Mouse (Mus musculus): ENCODE data around the gene Olfr601.
"Not testable (repeated sequence)": the region's sequence is repeated elsewhere in the genome, so short reads cannot be mapped to it uniquely, and the experiment has no call there.

Gene Olfr601

GRCm38 (mm10) chr7:103362555-103362954 lies at the start of gene Olfr601:
Olfr601 (minus strand) TSS chr7:103362655.
- in situ Hi-C loops (cut with MboI, MseI): no loop called here

- in situ Hi-C loops (cut with MboI, MseI): not testable (repeated sequence)
Observed at GRCm38 (mm10) chr7:103406521-103407055, 44.1 kb upstream of the Olfr601 start.

GRCm38 (mm10) chr7:103398981-103399380 lies 36.5 kb upstream of the Olfr601 start:
- in situ Hi-C loops (cut with MboI, MseI): no loop called here

- in situ Hi-C loops (cut with MboI, MseI): no loop called here
Observed at GRCm38 (mm10) chr7:103397758-103398157, 35.3 kb upstream of the Olfr601 start.

- in situ Hi-C loops (cut with MboI, MseI): no loop called here
Observed at GRCm38 (mm10) chr7:103386077-103386476, 23.6 kb upstream of the Olfr601 start, which contains the start of gene Olfr603. Olfr603 (minus strand) TSS chr7:103386177.

GRCm38 (mm10) chr7:103349569-103349968 lies 12.9 kb downstream of the Olfr601 start, which contains the start of gene Olfr600:
Olfr600 (minus strand) TSS chr7:103349669.
- in situ Hi-C loops (cut with MboI, MseI): no loop called here

GRCm38 (mm10) chr7:103335617-103336016 lies 26.8 kb downstream of the Olfr601 start, which contains the start of gene Olfr599:
Olfr599 (plus strand) TSS chr7:103335917.
- in situ Hi-C loops (cut with MboI, MseI): no loop called here

GRCm38 (mm10) chr7:103323268-103323667 lies 39.2 kb downstream of the Olfr601 start, which contains the start of gene Olfr598:
Olfr598 (plus strand) TSS chr7:103323568.
- in situ Hi-C loops (cut with MboI, MseI): no loop called here

GRCm38 (mm10) chr7:103316015-103316414 lies 46.4 kb downstream of the Olfr601 start, which contains the start of gene Olfr597:
Olfr597 (plus strand) TSS chr7:103316315.
- in situ Hi-C loops (cut with MboI, MseI): not testable (repeated sequence)
